Mouse (Mus musculus): ENCODE data around the gene Ppp1r9a. TPM values are rescaled to one million over a fixed set of nuclear protein-coding genes. Genes with fewer than 3 reads are reported as not detected.

Ppp1r9a gene
- polyA plus RNA-seq, 1 experiment from 2014 or later: 18.7 TPM

DNA sequence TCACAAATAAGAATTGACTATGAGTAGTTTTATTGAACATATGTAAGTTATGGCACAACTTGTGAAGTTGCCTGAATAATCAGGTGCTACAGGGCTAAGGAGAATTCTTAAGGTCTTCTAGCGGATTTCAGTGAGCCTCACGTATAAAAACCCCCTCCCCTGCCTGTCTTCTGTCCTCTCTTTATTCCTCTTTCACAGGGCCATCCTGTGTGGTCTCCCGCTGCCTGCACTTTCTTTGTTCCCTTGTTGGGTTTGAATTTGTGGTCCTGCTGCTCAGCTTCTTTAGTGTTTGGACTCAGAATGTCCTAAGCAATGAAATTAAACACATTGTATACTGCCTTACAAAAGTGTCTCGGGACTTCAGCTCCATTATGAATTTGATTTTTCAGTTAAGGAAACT, 110.1 kb downstream of the Ppp1r9a start:
- peaks cover 10% of the 10 kb centered on the region; the same call in 1 of the 2 replicates for H3K4me1 ChIP-seq
- no peaks in the 10 kb centered on the region for H3K27me3 ChIP-seq
- 72% methylated on average over 4 of the region's 4 CpGs for whole genome bisulfite sequencing
- no peak overlapping the region for H3K27ac ChIP-seq
- H3K9me3 ChIP-seq: no peaks in the 10 kb centered on the region
- no peaks in the 10 kb centered on the region for H3K36me3 ChIP-seq
- no peak overlapping the region for H3K4me2 ChIP-seq
- no peak overlapping the region for H3K4me3 ChIP-seq
- no peak overlapping the region for H3K9ac ChIP-seq
- no peak for ATAC-seq (ENCODE audit: borderline replicate concordance, extremely low read depth, low FRiP score, low TSS enrichment)

DNA sequence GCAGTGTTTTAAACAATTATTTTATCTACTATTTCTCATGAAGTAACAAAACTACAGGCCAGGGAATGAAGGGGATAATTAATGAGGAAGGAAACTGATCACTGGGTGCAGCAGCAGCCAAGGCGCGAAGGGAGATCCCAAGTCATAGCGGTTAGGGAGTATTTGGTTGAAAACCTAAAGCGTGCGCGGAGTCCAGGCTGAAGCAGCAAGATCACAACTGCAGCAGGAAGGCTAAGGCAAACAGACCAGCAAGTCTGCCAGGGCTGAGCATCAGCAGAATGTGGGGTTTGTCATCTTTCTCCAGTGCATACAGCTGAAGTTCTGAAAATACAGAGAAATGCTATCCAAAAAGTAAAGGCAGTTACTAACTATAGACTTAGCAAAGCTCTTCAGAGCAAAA, 111.8 kb downstream of the Ppp1r9a start:
- H3K9ac ChIP-seq: no peak overlapping the region
- H3K27ac ChIP-seq: no peak overlapping the region
- no peak for ATAC-seq (ENCODE audit: borderline replicate concordance, extremely low read depth, low FRiP score, low TSS enrichment)
- H3K36me3 ChIP-seq: no peaks in the 10 kb centered on the region
- WGBS: 69% methylated on average over 6 of the region's 6 CpGs
- H3K9me3 ChIP-seq: no peaks in the 10 kb centered on the region
- H3K4me1 ChIP-seq: peaks cover 6% of the 10 kb centered on the region; the same call in 1 of the 2 replicates
- H3K4me2 ChIP-seq: no peak overlapping the region
- no peak overlapping the region for H3K4me3 ChIP-seq
- no peaks in the 10 kb centered on the region for H3K27me3 ChIP-seq

DNA sequence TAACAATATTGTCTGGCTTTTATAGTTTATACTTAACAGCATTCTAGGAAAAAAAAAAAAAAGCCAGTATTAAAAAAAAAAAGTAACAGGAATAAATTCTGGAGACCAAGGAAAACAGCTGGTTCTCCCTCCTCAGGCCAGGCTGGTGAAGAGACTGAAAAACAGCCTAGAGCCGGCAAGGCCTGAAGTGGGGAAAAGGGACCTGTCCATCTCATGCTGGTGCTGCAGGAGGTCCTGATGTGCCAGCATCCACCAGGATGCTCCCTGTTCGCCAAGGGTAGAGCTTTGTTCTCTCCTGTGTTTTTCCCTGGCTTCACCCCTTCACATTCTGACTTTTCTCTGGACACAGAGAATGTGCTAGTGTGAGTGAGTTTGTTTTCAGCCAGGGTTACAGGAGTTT, 112.5 kb downstream of the Ppp1r9a start:
- Histone ChIP-seq H3K4me3 (no peak overlapping the region), H3K9ac (no peak overlapping the region), H3K27me3 (no peaks in the 10 kb centered on the region), H3K4me1 (peaks cover 6% of the 10 kb centered on the region; the same call in 1 of the 2 replicates), H3K27ac (no peak overlapping the region), H3K9me3 (no peaks in the 10 kb centered on the region), H3K4me2 (no peak overlapping the region), H3K36me3 (no peaks in the 10 kb centered on the region)
- no peak for ATAC-seq (ENCODE audit: borderline replicate concordance, extremely low read depth, low FRiP score, low TSS enrichment)
- 65% methylated on average over 2 of the region's 2 CpGs for WGBS

DNA sequence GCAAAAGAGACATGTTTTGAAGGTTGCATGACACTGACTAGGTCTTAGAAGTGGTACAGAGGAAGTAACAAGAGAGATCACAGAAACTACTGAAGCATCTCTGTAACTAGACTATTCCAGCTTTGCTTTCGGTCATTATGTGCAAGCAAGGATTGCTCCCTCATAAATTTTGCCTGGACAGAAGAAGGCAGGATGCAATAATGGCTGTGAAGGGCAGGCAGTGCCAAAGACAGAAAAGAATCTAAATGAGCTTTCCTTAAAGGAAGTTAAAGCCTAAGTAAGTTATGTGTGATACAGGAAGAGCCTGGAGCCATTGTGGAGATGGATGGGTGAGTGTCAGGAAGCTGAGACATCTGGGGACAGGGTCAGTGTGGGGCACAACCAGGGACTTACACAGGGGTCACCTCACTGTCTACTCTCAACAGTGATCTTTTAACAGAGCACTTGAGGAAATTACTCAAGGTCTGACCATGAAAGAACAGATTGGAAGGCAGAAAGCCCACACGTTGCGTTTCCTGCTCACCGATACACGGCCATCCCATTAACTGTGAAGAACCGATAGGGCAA, 115.3 kb downstream of the Ppp1r9a start:
- Histone ChIP-seq H3K4me3 (no peak overlapping the region), H3K36me3 (no peaks in the 10 kb centered on the region), H3K4me1 (no peaks in the 10 kb centered on the region; the same call in 1 of the 2 replicates), H3K9ac (no peak overlapping the region), H3K9me3 (no peaks in the 10 kb centered on the region), H3K4me2 (no peak overlapping the region), H3K27me3 (no peaks in the 10 kb centered on the region), H3K27ac (no peak overlapping the region)
- WGBS: 59% methylated on average over 6 of the region's 6 CpGs
- ATAC-seq (ENCODE audit: borderline replicate concordance, extremely low read depth, low FRiP score, low TSS enrichment): no peak

DNA sequence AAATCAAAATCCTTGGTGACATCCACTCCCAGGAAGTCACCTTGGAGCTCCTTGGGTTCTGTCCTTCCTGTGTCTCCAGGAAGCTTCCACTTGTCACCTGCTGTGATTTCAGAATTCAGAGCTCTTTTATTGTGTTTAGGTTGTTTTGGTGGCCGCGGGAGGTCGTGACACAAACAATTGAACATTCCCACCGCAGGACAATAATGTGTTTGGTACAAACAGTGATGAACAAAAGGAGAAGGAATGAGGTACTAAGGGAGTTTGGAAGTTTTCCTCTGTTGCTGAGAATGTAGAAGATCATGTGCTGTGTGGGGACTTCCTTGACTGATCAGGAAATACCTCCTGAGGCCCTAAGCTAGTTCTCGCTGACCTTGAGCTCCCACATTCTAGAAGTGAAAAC, 116.5 kb downstream of the Ppp1r9a start:
- no peak overlapping the region for H3K9ac ChIP-seq
- ATAC-seq (ENCODE audit: borderline replicate concordance, extremely low read depth, low FRiP score, low TSS enrichment): no peak
- H3K9me3 ChIP-seq: no peaks in the 10 kb centered on the region
- no peak overlapping the region for H3K4me2 ChIP-seq
- H3K27ac ChIP-seq: no peak overlapping the region
- H3K4me3 ChIP-seq: no peak overlapping the region
- H3K4me1 ChIP-seq: no peaks in the 10 kb centered on the region
- 65% methylated on average over 5 of the region's 5 CpGs for WGBS
- no peaks in the 10 kb centered on the region for H3K36me3 ChIP-seq
- H3K27me3 ChIP-seq: no peaks in the 10 kb centered on the region

DNA sequence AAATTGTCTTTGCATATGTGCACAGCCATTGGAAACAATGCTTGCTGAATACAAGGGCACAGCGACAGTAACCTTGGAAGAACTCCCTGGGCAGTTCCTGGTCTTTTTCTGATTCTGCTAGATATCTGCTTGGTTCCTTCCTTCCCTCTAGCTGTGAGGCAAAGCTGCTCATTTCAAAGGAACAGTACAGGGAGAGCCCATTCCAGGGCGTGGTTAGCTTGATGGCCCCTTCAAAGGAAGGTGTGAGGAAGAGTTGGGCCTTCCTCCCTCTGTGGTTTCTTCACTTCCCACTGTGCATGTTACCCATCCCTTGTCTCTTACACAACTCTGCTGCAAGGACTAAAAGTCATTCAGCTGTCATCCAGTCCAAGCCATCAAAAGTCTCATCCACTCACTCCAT, 117.3 kb downstream of the Ppp1r9a start:
- no peak overlapping the region for H3K9ac ChIP-seq
- 76% methylated on average over 2 of the region's 2 CpGs for WGBS
- no peaks in the 10 kb centered on the region for H3K9me3 ChIP-seq
- H3K4me1 ChIP-seq: no peaks in the 10 kb centered on the region
- H3K4me2 ChIP-seq: no peak overlapping the region
- H3K27ac ChIP-seq: no peak overlapping the region
- H3K4me3 ChIP-seq: no peak overlapping the region
- ATAC-seq (ENCODE audit: borderline replicate concordance, extremely low read depth, low FRiP score, low TSS enrichment): no peak
- no peaks in the 10 kb centered on the region for H3K36me3 ChIP-seq
- H3K27me3 ChIP-seq: no peaks in the 10 kb centered on the region

DNA sequence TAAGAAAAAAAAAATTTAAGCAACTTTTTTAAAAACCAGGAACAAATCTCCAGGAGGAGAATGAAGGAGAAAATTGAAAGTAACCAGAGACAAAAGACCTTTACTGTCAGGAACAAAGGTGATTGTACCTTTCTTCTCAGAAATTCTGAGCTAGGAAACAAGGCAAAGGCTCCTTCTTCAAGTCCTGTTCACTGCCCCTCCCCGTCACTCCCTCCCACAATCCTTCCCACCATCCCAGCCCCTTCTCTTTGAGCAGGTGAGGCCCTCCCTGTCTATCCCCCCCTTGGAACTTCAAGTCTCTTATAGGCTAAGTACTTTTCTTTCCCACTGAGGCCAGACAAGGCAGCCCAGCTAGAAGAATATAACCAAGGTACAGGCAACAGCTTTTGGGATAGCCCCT, 117.8 kb downstream of the Ppp1r9a start:
- Histone ChIP-seq H3K4me1 (no peaks in the 10 kb centered on the region), H3K27ac (no peak overlapping the region), H3K27me3 (no peaks in the 10 kb centered on the region), H3K4me3 (no peak overlapping the region), H3K9ac (no peak overlapping the region), H3K9me3 (no peaks in the 10 kb centered on the region), H3K36me3 (no peaks in the 10 kb centered on the region), H3K4me2 (no peak overlapping the region)
- WGBS: 80% methylated on average over 1 of the region's 1 CpGs
- no peak for ATAC-seq (ENCODE audit: borderline replicate concordance, extremely low read depth, low FRiP score, low TSS enrichment)

DNA sequence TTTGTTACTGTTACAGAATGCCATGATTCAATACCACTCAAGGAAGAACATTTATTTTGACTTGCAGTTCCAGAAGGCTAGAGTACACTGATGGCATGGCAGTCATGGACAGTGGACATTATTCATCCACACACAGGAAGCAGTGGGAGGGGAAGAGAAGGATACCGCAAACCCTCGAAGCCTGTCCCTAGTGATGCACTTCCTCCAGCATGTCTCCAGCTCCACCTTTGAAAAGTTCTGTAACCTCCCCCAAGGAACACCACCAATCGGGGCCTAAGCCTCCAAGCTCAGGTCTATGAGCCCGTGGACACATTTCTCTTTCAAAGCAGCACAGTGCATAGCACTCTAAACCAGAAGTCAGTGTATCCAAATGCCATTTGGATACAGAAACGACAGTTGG, 120.0 kb downstream of the Ppp1r9a start:
- no peak overlapping the region for H3K9ac ChIP-seq
- no peaks in the 10 kb centered on the region for H3K9me3 ChIP-seq
- H3K27ac ChIP-seq: no peak overlapping the region
- no peaks in the 10 kb centered on the region for H3K36me3 ChIP-seq
- no peaks in the 10 kb centered on the region for H3K4me1 ChIP-seq
- no peak overlapping the region for H3K4me2 ChIP-seq
- H3K27me3 ChIP-seq: no peaks in the 10 kb centered on the region
- no peak overlapping the region for H3K4me3 ChIP-seq
- no peak for ATAC-seq (ENCODE audit: borderline replicate concordance, extremely low read depth, low FRiP score, low TSS enrichment)
- WGBS: 75% methylated on average over 5 of the region's 5 CpGs

DNA sequence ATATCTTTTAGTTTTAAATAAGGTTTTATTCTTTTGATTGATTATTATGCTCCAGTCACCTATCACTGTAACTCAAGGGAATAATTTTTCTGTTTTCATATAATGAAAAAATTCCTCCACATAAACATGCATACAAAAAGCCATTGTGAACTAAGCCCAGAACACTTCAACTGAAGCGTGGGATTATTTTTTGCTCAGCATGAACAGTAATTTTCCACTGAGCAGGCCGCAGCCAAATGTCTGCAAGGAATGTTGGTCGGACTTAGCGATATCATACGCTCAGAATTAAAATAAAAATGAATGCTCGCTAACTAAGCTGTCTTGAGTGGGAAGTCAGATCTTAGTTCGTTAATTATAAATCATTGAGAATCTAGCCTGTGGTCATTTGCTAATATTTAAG, 122.2 kb downstream of the Ppp1r9a start:
- Histone ChIP-seq H3K27me3 (no peaks in the 10 kb centered on the region), H3K27ac (no peak overlapping the region), H3K9me3 (no peaks in the 10 kb centered on the region), H3K9ac (no peak overlapping the region), H3K36me3 (no peaks in the 10 kb centered on the region), H3K4me2 (no peak overlapping the region), H3K4me1 (no peaks in the 10 kb centered on the region), H3K4me3 (no peak overlapping the region)
- no peak for ATAC-seq (ENCODE audit: borderline replicate concordance, extremely low read depth, low FRiP score, low TSS enrichment)
- 86% methylated on average over 7 of the region's 7 CpGs for WGBS

DNA sequence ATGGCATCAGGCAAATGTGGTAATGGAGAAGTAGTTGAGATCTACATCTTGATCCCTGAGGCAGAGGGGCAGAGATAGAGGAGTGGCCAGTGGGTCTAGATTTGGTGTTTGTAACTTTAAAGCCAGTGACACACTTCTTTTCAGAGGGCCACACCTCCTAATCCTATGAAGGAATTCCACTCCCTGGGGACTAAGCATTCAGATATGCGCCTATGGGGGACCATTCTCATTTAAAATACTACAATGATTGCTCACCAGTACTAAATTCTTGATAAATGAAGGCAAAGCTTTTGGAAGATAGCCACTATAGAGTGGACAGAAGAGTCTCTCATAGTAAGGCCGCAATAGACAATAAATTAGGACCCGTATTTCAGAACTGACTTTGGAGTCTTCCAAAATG, 124.1 kb downstream of the Ppp1r9a start:
- Histone ChIP-seq H3K4me1 (no peaks in the 10 kb centered on the region), H3K9me3 (no peaks in the 10 kb centered on the region), H3K4me3 (no peak overlapping the region), H3K36me3 (no peaks in the 10 kb centered on the region), H3K4me2 (no peak overlapping the region), H3K9ac (no peak overlapping the region), H3K27ac (no peak overlapping the region), H3K27me3 (no peaks in the 10 kb centered on the region)
- 79% methylated on average over 3 of the region's 3 CpGs for WGBS
- no peak for ATAC-seq (ENCODE audit: borderline replicate concordance, extremely low read depth, low FRiP score, low TSS enrichment)

DNA sequence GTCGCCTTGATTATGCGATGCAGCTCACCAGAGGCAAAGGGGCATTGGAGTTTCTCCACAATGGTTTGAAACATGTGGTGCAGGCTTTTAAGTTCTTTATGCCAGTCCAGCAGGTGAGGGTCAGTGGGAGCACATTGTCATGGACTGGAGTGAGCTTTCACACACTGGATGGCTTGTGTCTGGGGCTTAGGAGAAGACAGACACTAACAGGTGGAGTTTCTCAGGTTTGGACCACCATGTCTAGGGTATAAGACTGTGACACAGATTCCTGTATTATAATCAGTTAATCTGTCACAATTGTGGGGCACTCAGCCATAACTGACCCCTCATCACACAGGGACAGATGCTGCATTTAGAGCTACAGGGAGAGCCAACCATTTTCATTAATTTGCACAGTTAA, 124.5 kb downstream of the Ppp1r9a start:
- no peak overlapping the region for H3K27ac ChIP-seq
- no peaks in the 10 kb centered on the region for H3K9me3 ChIP-seq
- WGBS: 94% methylated on average over 2 of the region's 2 CpGs
- H3K4me2 ChIP-seq: no peak overlapping the region
- no peak overlapping the region for H3K9ac ChIP-seq
- no peaks in the 10 kb centered on the region for H3K4me1 ChIP-seq
- no peaks in the 10 kb centered on the region for H3K27me3 ChIP-seq
- ATAC-seq (ENCODE audit: borderline replicate concordance, extremely low read depth, low FRiP score, low TSS enrichment): no peak
- no peaks in the 10 kb centered on the region for H3K36me3 ChIP-seq
- no peak overlapping the region for H3K4me3 ChIP-seq

DNA sequence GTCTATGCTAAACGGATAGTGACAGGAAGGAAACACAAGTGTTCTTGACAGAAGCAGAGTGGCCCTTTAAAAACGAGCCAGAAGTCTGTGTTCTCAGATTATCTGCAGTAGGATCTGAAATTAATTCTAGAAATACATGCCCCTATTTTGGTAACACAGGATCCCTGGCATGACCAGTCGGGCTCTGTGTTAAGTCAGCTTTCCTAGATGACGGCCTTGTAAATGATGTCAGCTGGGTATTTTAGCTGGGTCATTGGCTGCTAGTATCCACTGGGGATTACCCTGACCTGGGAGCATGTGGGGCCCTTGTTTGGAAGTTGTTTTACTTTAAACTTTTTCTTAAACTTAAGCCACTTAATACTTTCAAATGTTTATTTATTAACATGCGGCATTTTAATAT, 125.1 kb downstream of the Ppp1r9a start:
- H3K9me3 ChIP-seq: no peaks in the 10 kb centered on the region
- H3K27me3 ChIP-seq: no peaks in the 10 kb centered on the region
- H3K4me3 ChIP-seq: no peak overlapping the region
- H3K4me1 ChIP-seq: no peaks in the 10 kb centered on the region
- ATAC-seq (ENCODE audit: borderline replicate concordance, extremely low read depth, low FRiP score, low TSS enrichment): no peak
- H3K36me3 ChIP-seq: no peaks in the 10 kb centered on the region
- H3K9ac ChIP-seq: no peak overlapping the region
- H3K27ac ChIP-seq: no peak overlapping the region
- 48% methylated on average over 5 of the region's 5 CpGs for WGBS
- H3K4me2 ChIP-seq: no peak overlapping the region

Data from lung, embryonic 15.5 days (tissue).